Mouse (Mus musculus) MEL (cell line): ENCODE results near the gene Stx18.

Experiments
- HCFC1 ChIP-seq: IDR thresholded peaks from 2 replicates; pipeline ENCODE4 v1.6.1; 2012; ENCODE audit warnings: low read depth, mild to moderate bottlenecking, inconsistent platforms, low read length, improper control_type of control experiment, moderate library complexity
- POLR2AphosphoS5 ChIP-seq: IDR thresholded peaks from 2 replicates; pipeline ENCODE4 v1.6.1; 2012; ENCODE audit warnings: low read depth, borderline replicate concordance, mild to moderate bottlenecking, inconsistent platforms, low read length, moderate library complexity, mixed read lengths

DNA sequence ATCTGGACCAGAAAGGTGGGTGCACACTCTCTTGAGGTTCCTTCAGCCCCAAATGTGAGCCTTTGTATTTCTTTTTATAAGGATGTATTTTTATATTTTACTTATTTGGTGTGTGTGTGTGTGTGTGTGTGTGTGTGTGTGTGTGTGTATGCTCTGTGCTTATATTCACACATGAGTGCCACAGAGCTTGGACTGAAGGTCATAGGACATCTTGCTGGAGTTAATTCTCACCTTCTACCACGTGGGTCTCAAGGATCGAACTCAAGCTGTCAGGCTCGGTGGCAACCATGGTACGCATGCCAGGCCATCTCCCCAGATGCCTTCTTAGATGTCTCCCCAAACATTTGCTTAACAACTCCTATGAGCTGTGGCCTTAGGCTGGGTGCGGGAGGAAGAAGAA, 33.8 kb upstream of the Stx18 start:
- no peak for TF ChIP-seq HCFC1
- no peak for TF ChIP-seq POLR2AphosphoS5
